Mouse (Mus musculus): ENCODE data around the gene Krt17.

DNA sequence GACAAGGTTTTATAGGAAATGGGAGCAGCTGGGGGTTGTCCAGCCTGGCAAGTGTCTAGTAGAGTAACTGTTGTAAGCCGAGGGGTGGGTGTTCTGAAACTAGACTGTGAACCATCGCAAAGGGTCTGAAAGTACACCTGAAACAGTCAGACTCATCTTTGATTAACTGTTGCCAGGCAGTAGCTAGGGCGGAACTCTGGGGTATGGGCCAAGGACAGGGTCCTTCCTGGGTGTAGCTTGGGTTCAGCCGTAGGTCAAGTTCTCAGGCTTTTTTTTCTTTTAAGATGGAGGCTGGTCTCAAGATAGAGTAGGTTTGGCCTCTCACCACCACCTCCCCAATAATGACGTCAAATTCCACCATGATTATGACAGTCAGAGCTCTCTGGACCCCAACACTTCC is 47.1 kb upstream of the Krt17 start:
- no peak for TF ChIP-seq FLI1 (IDR thresholded peaks at IDR 0.05; ENCODE audit: low read length)
- TF ChIP-seq GATA1 (IDR thresholded peaks at IDR 0.05; ENCODE audit: borderline replicate concordance, low read length), result no peak

Data from megakaryocyte, embryonic 14.5 days (primary cell).